Mouse (Mus musculus) CH12.LX (cell line): ENCODE measurements around the gene Zfp697.

Experiments
- BHLHE40 ChIP-seq: IDR thresholded peaks from 2 replicates; pipeline ENCODE4 v1.6.1; 2011; ENCODE audit warnings: mild to moderate bottlenecking, low read depth, low read length, improper control_type of control experiment
- CHD2 ChIP-seq: IDR thresholded peaks from 2 replicates; pipeline ENCODE4 v1.6.1; 2011; ENCODE audit warnings: low read length, improper control_type of control experiment
- CTCF ChIP-seq, 2 experiments: IDR thresholded peaks in 1 of 2; conservative IDR thresholded peaks in 1 of 2; 2 replicates each; pipeline ENCODE4 v1.5.1; 2011 to 2012; ENCODE audit warnings: low read depth in 2 of 2, low read length in 2 of 2, improper control_type of control experiment in 1 of 2, inconsistent platforms in 1 of 2, mild to moderate bottlenecking in 1 of 2, moderate library complexity in 1 of 2
- ELF1 ChIP-seq: IDR thresholded peaks from 2 replicates; pipeline ENCODE4 v1.6.1; 2014; ENCODE audit warnings: low read depth, mild to moderate bottlenecking, inconsistent platforms, low read length, improper control_type of control experiment
- EP300 ChIP-seq: IDR thresholded peaks from 2 replicates; pipeline ENCODE4 v1.6.1; 2011; ENCODE audit warnings: low read length, improper control_type of control experiment
- ETS1 ChIP-seq: conservative IDR thresholded peaks from 2 replicates; pipeline ENCODE4 v1.6.1; 2012; ENCODE audit warnings: low read depth, mild to moderate bottlenecking, inconsistent platforms, low read length, improper control_type of control experiment, moderate library complexity
- JUND ChIP-seq: conservative IDR thresholded peaks from 2 replicates; pipeline ENCODE4 v1.6.1; 2011; ENCODE audit warnings: low read depth, low read length, improper control_type of control experiment
- MAFK ChIP-seq: IDR thresholded peaks from 2 replicates; pipeline ENCODE4 v1.6.1; 2011; ENCODE audit warnings: low read length, improper control_type of control experiment; ENCODE audit not compliant: insufficient replicate concordance
- MAZ ChIP-seq: IDR thresholded peaks from 2 replicates; pipeline ENCODE4 v1.6.1; 2012; ENCODE audit warnings: low read depth, mild to moderate bottlenecking, inconsistent platforms, low read length, improper control_type of control experiment, moderate library complexity
- POLR2A ChIP-seq: IDR thresholded peaks from 2 replicates; pipeline ENCODE4 v1.6.1; 2011; ENCODE audit warnings: low read depth, mild to moderate bottlenecking, improper control_type of control experiment, low read length
- RAD21 ChIP-seq: IDR thresholded peaks from 2 replicates; pipeline ENCODE4 v1.6.1; 2011; ENCODE audit warnings: low read depth, mild to moderate bottlenecking, low read length, improper control_type of control experiment, moderate library complexity
- SMC3 ChIP-seq: IDR thresholded peaks from 2 replicates; pipeline ENCODE4 v1.6.1; 2011; ENCODE audit warnings: low read depth, low read length, improper control_type of control experiment
- ZKSCAN1 ChIP-seq: IDR thresholded peaks from 2 replicates; pipeline ENCODE4 v1.6.1; 2012; ENCODE audit warnings: low read depth, inconsistent platforms, low read length, improper control_type of control experiment, borderline replicate concordance
- ZMIZ1 ChIP-seq: IDR thresholded peaks from 2 replicates; pipeline ENCODE4 v1.6.1; 2012; ENCODE audit warnings: low read depth, mild to moderate bottlenecking, inconsistent platforms, low read length, improper control_type of control experiment

- no peak for TF ChIP-seq SMC3
- TF ChIP-seq CTCF (conservative IDR thresholded peaks at IDR 0.05 in 1 of 2, IDR thresholded peaks at IDR 0.05 in 1 of 2; ENCODE audit: low read depth in 2 of 2, low read length in 2 of 2): no peak
- no peak for TF ChIP-seq POLR2A
- peak; percentile 56 for TF ChIP-seq EP300
- peak; percentile 52; the same call in 1 of the 2 replicates for TF ChIP-seq ETS1
- peak; percentile 52; the same call in 1 of the 2 replicates for TF ChIP-seq JUND
- TF ChIP-seq RAD21: no peak
- no peak for TF ChIP-seq CHD2
- no peak for TF ChIP-seq ZMIZ1
- no peak for TF ChIP-seq MAFK
- no peak for TF ChIP-seq ELF1
- no peak for TF ChIP-seq BHLHE40
- no peak for TF ChIP-seq MAZ
- TF ChIP-seq ZKSCAN1: no peak
These were observed 231.7 kb downstream of the Zfp697 start for GRCm38 (mm10) chr3:98613963-98614362.
